Mouse (Mus musculus) forebrain, embryonic 10.5 days (tissue): ENCODE measurements around the gene Dnajb8. TPM values are rescaled to one million over a fixed set of nuclear protein-coding genes. Genes with fewer than 3 reads are reported as not detected.

Experiments
- DNase-seq: peaks from one replicate; pipeline ENCODE4 v3.0.0-alpha.2; 2017; ENCODE audit warnings: low spot score; ENCODE audit errors: extremely low spot score
- H3K27ac ChIP-seq: fragments of 300-500 bp; sonication (generic); 2 replicates; pipeline ENCODE4 v1.5.1; 2016; ENCODE audit warnings: mild to moderate bottlenecking
- H3K27me3 ChIP-seq: fragments of 300-500 bp; sonication (generic); 2 replicates; pipeline ENCODE4 v1.6.1; 2016; ENCODE audit warnings: mild to moderate bottlenecking; ENCODE audit not compliant: poor library complexity, severe bottlenecking
- H3K36me3 ChIP-seq: fragments of 300-500 bp; sonication (generic); replicated peaks from 2 replicates; pipeline ENCODE4 v1.6.1; 2016; ENCODE audit warnings: mild to moderate bottlenecking, moderate library complexity
- H3K4me1 ChIP-seq: fragments of 300-500 bp; sonication (generic); 2 replicates; pipeline ENCODE4 v1.6.1; 2016
- H3K4me3 ChIP-seq: fragments of 300-500 bp; sonication (generic); 2 replicates; pipeline ENCODE4 v1.5.1; 2016; ENCODE audit warnings: mild to moderate bottlenecking, moderate library complexity
- H3K9me3 ChIP-seq: fragments of 300-500 bp; sonication (generic); 2 replicates; pipeline ENCODE4 v1.6.1; 2016; ENCODE audit warnings: mild to moderate bottlenecking, moderate library complexity
- WGBS: fragments of 180-500 bp; shearing (Covaris S2); methylation state at CpG from one replicate; pipeline ENCODE4 v1.1.7; 2016; 5-methylcytosine and 5-hydroxymethylcytosine counted together
- polyA plus RNA-seq: library from polyadenylated mRNA; unstranded; fragments of >200 nt; fragmentation: Nextera tagmentation; extraction: Ambion mirVana; gene quantifications from 2 replicates; pipeline ENCODE4 v1.2.1, GENCODE M21; 2016

The Dnajb8 gene
- polyA plus RNA-seq, 1 experiment from 2014 or later: not detected

DNA sequence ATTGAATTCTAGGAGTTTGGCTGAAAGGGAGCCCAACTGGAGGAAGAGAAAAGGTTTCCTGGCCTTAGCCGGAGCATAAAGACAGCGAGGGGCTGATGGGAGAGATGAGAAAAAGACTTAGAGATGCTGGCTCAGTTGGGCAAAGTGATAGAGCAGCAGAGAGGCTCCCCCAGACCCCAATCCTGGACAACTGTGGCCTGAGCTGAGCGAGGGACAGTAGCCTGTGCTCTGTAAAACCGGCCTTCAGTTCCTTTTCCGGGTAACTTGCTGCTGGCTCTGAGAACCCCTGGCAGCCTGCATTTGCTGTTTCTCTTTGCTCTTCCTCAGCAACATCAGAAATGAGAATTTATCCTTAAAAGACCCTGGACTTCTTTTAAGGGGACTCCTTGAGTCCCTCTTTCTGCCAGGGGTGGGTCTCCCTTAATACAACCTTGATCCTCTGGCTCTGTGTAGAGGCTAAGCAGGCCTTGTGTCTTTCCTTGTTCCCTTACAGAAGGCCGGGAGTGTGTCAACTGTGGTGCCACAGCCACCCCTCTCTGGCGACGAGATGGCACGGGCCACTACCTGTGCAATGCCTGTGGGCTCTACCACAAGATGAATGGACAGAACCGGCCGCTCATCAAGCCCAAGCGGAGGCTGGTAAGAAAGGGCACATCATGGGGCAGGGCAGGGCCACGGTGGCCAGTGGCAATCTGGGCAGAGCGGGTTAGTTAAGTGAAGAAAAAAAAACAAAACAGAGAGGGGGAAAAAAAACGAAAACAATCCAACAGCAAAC lies 20.0 kb upstream of the Dnajb8 start:
- no peak overlapping the region for H3K4me3 ChIP-seq
- peaks cover 85% of the 10 kb centered on the region for H3K4me1 ChIP-seq
- WGBS: 6% methylated on average over 15 of the region's 15 CpGs
- peaks cover 100% of the 10 kb centered on the region for H3K27me3 ChIP-seq
- H3K36me3 ChIP-seq: no peaks in the 10 kb centered on the region
- no peak overlapping the region for H3K27ac ChIP-seq
- peak; percentile 30 for DNase-seq
- no peaks in the 10 kb centered on the region for H3K9me3 ChIP-seq

DNA sequence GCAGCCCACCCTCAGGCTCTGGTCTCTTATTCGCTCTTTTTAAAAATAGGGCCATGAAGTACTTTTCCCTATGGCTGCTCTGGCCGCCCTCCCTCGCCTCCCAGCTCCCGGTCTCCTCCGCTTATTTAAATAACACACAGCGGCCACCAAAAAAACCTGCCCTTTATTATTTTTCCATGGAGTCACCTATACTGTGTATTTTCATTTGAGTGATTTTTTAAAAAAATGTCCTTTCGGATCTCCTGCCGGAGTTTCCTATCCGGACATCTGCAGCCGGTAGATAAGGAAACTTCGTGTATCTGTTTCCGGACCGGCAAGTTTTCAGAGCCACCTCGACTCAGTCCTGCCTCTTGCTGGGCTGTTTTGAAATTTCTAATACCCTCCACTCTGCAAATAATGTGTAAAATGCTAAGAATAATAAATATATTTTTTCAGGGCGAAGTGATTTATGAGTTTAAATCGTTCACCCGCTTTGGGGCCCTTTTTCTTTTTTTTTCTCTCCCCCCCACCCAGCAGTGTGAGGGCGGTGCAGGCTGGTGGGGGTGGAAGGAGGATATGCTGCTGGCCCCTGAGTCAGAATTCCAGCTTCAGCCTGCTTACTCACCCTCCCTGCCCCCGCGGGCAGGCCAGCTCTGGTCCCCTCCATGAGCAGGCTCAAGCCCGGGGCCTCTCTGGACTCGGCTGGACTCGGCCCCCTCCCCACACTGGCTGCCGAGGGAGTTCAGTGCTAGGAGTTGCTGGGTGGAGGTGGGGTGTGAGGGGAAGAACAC lies 19.0 kb upstream of the Dnajb8 start:
- DNase-seq: peak; percentile 47
- Histone ChIP-seq H3K36me3 (no peaks in the 10 kb centered on the region), H3K4me1 (peaks cover 75% of the 10 kb centered on the region), H3K27ac (no peak overlapping the region; the same call in 1 of the 2 replicates), H3K4me3 (peak overlapping the region; percentile 22; the same call in 1 of the 2 replicates), H3K9me3 (no peaks in the 10 kb centered on the region), H3K27me3 (peaks cover 100% of the 10 kb centered on the region)
- WGBS: 1% methylated on average over 24 of the region's 24 CpGs

DNA sequence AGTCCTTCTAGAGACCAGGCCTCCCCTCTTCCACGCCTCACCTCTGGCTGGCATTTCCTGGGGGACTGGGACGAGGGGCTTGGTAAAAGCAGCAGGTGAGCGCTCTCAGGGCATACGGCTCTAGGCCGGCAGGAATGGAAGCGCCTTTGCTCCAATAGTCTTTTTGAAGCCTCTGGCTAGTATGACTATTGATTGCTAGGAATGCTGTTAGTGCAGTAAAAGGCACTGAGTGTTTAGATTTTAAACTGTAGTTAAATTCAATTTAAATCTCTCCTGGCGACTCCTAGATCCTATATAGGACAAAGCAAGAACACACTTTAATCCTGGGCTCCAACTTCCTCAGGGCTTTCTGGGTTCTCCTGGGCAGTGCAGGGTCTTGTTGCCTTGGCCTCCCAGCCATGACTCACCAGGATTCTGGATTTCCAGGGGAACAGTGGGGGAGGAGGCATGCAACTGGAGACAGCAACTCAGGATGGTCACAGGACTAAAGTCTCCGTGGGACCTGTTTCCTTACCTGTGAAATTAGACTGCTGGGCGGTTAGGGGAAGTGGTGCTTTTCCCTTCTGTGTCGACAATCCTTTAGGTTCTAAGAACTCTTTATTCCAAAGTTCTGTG lies 18.2 kb upstream of the Dnajb8 start:
- H3K4me3 ChIP-seq: peak overlapping the region; percentile 22; the same call in 1 of the 2 replicates
- no peaks in the 10 kb centered on the region for H3K9me3 ChIP-seq
- peaks cover 67% of the 10 kb centered on the region for H3K4me1 ChIP-seq
- peak; percentile 27 for DNase-seq
- H3K36me3 ChIP-seq: no peaks in the 10 kb centered on the region
- H3K27me3 ChIP-seq: peaks cover 100% of the 10 kb centered on the region
- WGBS: 4% methylated on average over 10 of the region's 10 CpGs
- no peak overlapping the region; the same call in 1 of the 2 replicates for H3K27ac ChIP-seq

DNA sequence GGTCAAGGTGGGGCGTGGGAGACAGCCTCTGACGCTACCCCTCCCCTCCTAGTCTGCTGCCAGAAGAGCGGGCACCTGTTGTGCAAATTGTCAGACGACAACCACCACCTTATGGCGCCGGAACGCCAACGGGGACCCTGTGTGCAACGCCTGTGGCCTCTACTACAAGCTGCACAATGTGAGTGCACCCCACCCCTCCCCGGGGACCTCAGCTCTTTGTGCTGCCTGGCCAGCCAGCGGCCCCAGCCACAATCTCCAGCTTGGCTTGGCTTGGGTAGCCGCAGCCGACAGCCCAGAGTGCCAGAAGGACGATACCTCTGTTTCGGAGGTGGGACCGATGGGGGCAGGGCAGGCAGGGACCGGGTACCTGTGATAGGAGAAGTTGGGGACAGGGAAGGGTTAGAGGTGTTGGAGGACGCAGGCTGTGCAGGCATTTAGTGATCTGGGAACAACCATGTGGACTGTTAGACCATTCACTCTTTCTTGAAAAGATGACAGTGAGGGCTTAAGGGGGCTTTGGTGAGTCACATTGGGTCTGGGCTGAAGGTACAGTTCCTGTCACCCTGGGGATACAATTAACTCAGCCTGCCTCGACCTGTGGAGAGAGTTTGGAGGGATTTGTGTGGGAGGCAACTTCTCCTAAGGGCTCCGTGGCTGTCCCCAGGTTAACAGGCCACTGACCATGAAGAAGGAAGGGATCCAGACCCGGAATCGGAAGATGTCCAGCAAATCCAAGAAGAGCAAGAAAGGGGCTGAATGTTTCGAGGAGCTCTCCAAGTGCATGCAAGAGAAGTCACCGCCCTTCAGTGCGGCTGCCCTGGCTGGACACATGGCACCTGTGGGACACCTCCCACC lies 17.3 kb upstream of the Dnajb8 start:
- H3K4me1 ChIP-seq: peaks cover 59% of the 10 kb centered on the region
- no peaks in the 10 kb centered on the region for H3K36me3 ChIP-seq
- no peaks in the 10 kb centered on the region for H3K9me3 ChIP-seq
- 5% methylated on average over 25 of the region's 25 CpGs for WGBS
- peaks cover 98% of the 10 kb centered on the region for H3K27me3 ChIP-seq
- no peak overlapping the region for H3K27ac ChIP-seq
- peak; percentile 30 for DNase-seq
- H3K4me3 ChIP-seq: no peak overlapping the region

DNA sequence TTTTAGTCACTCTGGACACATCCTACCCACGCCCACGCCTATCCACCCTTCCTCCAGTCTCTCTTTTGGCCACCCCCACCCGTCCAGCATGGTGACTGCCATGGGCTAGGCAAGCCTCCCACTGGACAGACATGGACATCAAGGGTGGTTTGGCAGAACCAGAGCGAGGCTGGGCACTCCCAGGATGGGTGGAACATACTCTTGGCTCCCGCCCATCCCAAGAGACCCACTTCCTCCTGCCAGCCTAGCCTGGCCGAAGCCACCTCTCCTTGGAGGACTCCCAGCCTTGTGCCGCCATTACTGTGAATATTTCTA lies 16.7 kb upstream of the Dnajb8 start:
- Histone ChIP-seq H3K27ac (no peak overlapping the region), H3K9me3 (no peaks in the 10 kb centered on the region), H3K4me1 (peaks cover 53% of the 10 kb centered on the region), H3K36me3 (no peaks in the 10 kb centered on the region), H3K4me3 (no peak overlapping the region), H3K27me3 (peaks cover 97% of the 10 kb centered on the region)
- peak; percentile 21 for DNase-seq
- WGBS: 23% methylated on average over 7 of the region's 7 CpGs

DNA sequence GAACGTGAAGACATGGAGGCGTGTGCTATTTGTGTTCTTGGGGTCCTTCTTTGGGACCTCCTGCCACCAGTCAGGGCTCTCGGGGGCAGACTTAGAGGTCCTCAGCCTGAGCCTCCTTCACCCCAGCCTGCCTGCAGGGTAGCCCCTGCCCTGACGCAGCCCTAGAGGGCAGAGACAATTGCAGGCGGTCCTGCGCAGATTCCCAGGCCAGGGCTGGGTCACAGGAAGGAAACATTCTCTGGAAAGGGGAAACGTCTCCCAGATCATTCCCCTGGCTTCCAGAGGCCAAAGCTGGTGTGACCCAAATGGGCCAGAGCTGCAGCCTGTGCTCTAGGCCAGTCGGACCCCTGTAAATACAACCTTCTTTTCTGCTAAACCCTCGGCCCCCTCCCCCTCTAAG lies 16.1 kb upstream of the Dnajb8 start:
- Histone ChIP-seq H3K27me3 (peaks cover 91% of the 10 kb centered on the region), H3K4me1 (peaks cover 47% of the 10 kb centered on the region), H3K27ac (no peak overlapping the region), H3K36me3 (no peaks in the 10 kb centered on the region), H3K4me3 (no peak overlapping the region), H3K9me3 (no peaks in the 10 kb centered on the region)
- WGBS: 11% methylated on average over 9 of the region's 9 CpGs
- no peak for DNase-seq

DNA sequence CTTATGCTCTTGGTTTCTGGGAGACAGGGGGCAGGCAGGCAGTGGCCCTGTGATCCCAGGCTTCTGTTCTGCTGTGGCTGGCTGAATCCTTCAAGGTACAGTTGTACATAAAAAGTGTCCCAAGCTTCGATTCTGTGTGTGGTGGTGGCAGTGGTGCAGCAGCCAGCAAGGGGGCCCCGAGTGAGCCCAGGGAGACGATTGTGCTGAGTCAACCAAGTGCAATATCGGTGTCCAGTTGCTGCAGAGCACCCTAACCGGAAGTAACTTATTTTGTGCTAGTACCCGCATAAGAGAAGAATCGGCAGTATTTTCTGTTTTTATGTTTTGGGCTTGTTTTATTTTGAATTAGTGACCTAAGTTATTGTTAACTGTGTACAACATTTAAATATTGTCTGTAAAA lies 15.5 kb upstream of the Dnajb8 start:
- H3K4me3 ChIP-seq: no peak overlapping the region
- no peak for DNase-seq
- no peaks in the 10 kb centered on the region for H3K9me3 ChIP-seq
- H3K36me3 ChIP-seq: no peaks in the 10 kb centered on the region
- no peak overlapping the region for H3K27ac ChIP-seq
- 40% methylated on average over 7 of the region's 7 CpGs for WGBS
- peaks cover 85% of the 10 kb centered on the region for H3K27me3 ChIP-seq
- H3K4me1 ChIP-seq: peaks cover 42% of the 10 kb centered on the region

DNA sequence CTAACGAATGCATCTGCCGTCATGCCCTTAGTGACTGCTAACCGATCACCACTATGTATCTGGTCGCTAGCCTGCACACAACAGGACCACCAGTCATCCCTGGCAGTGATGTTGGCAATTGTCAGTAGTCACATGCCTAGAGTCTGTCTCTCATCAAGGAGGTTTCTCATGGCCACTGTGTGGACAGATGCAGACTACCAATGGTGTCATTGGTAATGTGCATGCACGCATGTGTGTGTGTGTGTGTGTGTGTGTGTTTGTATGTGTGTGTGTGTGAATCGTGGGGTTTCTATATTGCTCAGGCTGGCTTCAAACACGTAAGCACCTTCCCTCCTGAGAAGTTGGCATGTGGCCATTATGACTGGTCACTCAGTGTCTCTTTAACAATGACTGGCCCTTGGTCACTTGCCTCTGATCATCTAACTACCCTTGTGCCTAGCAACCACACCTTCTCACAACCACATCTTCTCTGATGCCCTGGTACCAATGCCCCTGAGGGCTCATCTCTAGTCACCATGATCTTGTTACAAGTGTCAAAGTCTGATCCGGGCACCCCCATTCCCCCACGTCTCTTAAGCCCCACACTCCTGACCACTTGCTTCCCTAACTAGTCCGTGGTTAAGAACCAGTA lies 14.6 kb upstream of the Dnajb8 start:
- Histone ChIP-seq H3K36me3 (no peaks in the 10 kb centered on the region), H3K9me3 (no peaks in the 10 kb centered on the region), H3K27ac (no peak overlapping the region), H3K4me3 (no peak overlapping the region), H3K4me1 (peaks cover 35% of the 10 kb centered on the region), H3K27me3 (peaks cover 76% of the 10 kb centered on the region)
- WGBS: 85% methylated on average over 10 of the region's 10 CpGs
- DNase-seq: no peak

DNA sequence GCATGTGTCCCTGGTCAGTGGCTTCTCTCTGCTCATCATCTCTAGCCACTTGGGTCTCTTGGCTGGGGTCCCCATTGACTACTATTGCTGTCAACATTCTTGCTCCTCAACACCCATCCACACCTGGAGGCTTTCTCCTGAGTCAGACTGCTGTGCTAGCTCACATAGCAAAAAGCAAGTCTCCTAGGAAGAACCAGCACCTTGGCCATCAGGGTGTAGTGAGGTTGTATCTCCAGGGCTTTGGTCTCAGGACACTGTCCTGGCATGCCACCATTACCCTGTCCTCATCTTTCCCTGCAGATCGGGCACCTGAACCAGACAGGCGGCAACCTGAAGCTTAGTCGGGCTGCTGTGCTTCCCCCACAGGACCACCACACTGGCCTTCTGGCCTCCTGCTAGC lies 13.7 kb upstream of the Dnajb8 start:
- Histone ChIP-seq H3K36me3 (no peaks in the 10 kb centered on the region), H3K27me3 (peaks cover 68% of the 10 kb centered on the region), H3K9me3 (no peaks in the 10 kb centered on the region), H3K4me3 (no peak overlapping the region), H3K4me1 (peaks cover 27% of the 10 kb centered on the region), H3K27ac (no peak overlapping the region)
- DNase-seq: no peak
- 94% methylated on average over 3 of the region's 3 CpGs for WGBS

DNA sequence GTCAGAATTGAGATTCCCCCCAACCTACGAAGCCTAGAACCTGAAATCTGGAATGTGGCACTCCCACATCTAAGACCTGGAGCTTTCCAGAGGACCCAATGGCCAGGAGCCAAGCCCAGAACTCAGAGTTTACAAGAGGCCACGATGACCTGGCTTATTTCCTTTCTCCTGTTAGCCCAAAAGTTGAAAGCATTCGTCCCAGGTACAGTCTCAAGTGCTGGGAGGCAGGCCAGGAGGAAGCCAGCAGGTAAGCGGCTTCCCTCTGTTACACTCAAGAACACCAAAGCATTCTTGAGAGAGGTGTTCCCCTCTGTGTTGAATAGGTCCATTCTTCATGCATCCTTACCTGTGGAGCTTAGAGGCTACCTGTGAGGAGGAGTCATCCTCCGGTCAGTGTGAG lies 12.6 kb upstream of the Dnajb8 start:
- no peak for DNase-seq
- H3K27me3 ChIP-seq: peaks cover 56% of the 10 kb centered on the region
- WGBS: 83% methylated on average over 5 of the region's 5 CpGs
- no peak overlapping the region for H3K4me3 ChIP-seq
- peaks cover 16% of the 10 kb centered on the region for H3K4me1 ChIP-seq
- H3K27ac ChIP-seq: no peak overlapping the region
- H3K36me3 ChIP-seq: no peaks in the 10 kb centered on the region
- no peaks in the 10 kb centered on the region for H3K9me3 ChIP-seq

DNA sequence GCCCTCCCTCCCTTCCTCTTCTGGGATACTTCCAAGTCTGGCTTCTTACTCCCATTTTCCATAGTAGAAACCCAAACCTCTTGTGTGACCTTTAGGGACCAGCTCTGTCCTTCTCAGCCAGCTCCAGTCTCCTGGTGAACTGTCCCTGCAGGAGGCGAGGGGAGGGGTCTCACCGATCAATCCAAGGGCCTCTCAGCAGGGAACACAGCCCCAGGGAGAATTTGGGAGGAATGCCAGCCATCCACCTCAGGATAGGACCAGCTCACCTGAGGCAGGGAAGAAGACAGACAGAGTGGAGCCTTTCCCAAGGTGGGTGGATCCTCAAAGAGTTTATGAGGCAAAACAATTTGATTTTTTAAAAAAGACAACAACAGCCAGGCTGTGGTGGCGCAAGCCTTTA lies 11.9 kb upstream of the Dnajb8 start:
- Histone ChIP-seq H3K27ac (no peak overlapping the region), H3K4me3 (no peak overlapping the region), H3K27me3 (peaks cover 53% of the 10 kb centered on the region), H3K9me3 (no peaks in the 10 kb centered on the region), H3K4me1 (peaks cover 9% of the 10 kb centered on the region), H3K36me3 (no peaks in the 10 kb centered on the region)
- DNase-seq: no peak
- 52% methylated on average over 3 of the region's 3 CpGs for WGBS

DNA sequence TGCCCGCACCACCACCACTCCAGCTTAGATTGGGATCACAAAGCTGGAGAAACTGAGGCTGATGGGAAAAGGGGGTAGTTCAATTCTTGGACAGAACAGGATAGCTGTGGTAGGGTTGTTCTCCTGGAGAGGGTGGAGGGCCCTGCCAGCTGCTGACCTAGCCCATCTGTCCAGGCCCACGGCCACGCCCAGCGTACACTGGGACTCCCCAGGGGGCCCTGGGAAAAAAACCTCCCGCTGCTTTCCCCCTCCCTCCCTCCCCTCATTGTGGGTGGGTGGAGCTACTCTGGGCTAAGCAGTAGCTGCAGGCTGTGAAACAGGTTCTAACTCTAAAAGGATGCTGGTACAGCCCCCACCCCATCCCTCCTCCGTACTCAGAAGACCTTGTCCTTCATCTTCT lies 6.3 kb upstream of the Dnajb8 start:
- DNase-seq: no peak
- Histone ChIP-seq H3K27ac (no peak overlapping the region), H3K4me3 (no peak overlapping the region), H3K4me1 (peaks cover 13% of the 10 kb centered on the region), H3K36me3 (no peaks in the 10 kb centered on the region), H3K9me3 (peaks cover 4% of the 10 kb centered on the region; the same call in 1 of the 2 replicates), H3K27me3 (peaks cover 22% of the 10 kb centered on the region)
- WGBS: 46% methylated on average over 5 of the region's 6 CpGs
